Mouse (Mus musculus): Measurements from ENCODE around the gene Arhgap28.

Gene Arhgap28

GRCm38 (mm10) chr17:67935556-67935955 is 68.4 kb downstream of the Arhgap28 start:
- DNase-seq (ENCODE audit: low spot score) = no peak

GRCm38 (mm10) chr17:67931396-67931795 is 72.5 kb downstream of the Arhgap28 start:
- no peak for DNase-seq (ENCODE audit: low spot score)

- no peak for DNase-seq (ENCODE audit: low spot score)
These were observed 73.0 kb downstream of the Arhgap28 start for GRCm38 (mm10) chr17:67930957-67931356.

- DNase-seq (ENCODE audit: low spot score) = no peak
These were observed 73.5 kb downstream of the Arhgap28 start for GRCm38 (mm10) chr17:67930467-67930866.

- DNase-seq (ENCODE audit: low spot score) = no peak
These were observed 75.6 kb downstream of the Arhgap28 start for GRCm38 (mm10) chr17:67928280-67928679.

GRCm38 (mm10) chr17:67927864-67928263 is 76.1 kb downstream of the Arhgap28 start:
- no peak for DNase-seq (ENCODE audit: low spot score)

GRCm38 (mm10) chr17:67919959-67920358 is 84.0 kb downstream of the Arhgap28 start:
- no peak for DNase-seq (ENCODE audit: low spot score)

GRCm38 (mm10) chr17:67918201-67918600 is 85.7 kb downstream of the Arhgap28 start:
- no peak for DNase-seq (ENCODE audit: low spot score)

- DNase-seq (ENCODE audit: low spot score) = no peak
These were observed 87.0 kb downstream of the Arhgap28 start for GRCm38 (mm10) chr17:67916901-67917300.

GRCm38 (mm10) chr17:67912640-67913039 is 91.3 kb downstream of the Arhgap28 start:
- peak; percentile 48 for DNase-seq (ENCODE audit: low spot score)

GRCm38 (mm10) chr17:67912051-67912450 is 91.9 kb downstream of the Arhgap28 start:
- no peak for DNase-seq (ENCODE audit: low spot score)

GRCm38 (mm10) chr17:67908537-67908936 is 95.4 kb downstream of the Arhgap28 start:
- no peak for DNase-seq (ENCODE audit: low spot score)

- DNase-seq (ENCODE audit: low spot score) = no peak
These were observed 95.8 kb downstream of the Arhgap28 start for GRCm38 (mm10) chr17:67908137-67908536.

- no peak for DNase-seq (ENCODE audit: low spot score)
These were observed 96.3 kb downstream of the Arhgap28 start for GRCm38 (mm10) chr17:67907532-67908054.

- no peak for DNase-seq (ENCODE audit: low spot score)
These were observed 97.7 kb downstream of the Arhgap28 start for GRCm38 (mm10) chr17:67906236-67906635.

GRCm38 (mm10) chr17:67904315-67904944 is 99.5 kb downstream of the Arhgap28 start:
- DNase-seq (ENCODE audit: low spot score) = no peak

- no peak for DNase-seq (ENCODE audit: low spot score)
These were observed 101.1 kb downstream of the Arhgap28 start for GRCm38 (mm10) chr17:67902847-67903246.

GRCm38 (mm10) chr17:67901161-67901560 is 102.8 kb downstream of the Arhgap28 start:
- no peak for DNase-seq (ENCODE audit: low spot score)

- DNase-seq (ENCODE audit: low spot score) = no peak
These were observed 104.5 kb downstream of the Arhgap28 start for GRCm38 (mm10) chr17:67899376-67899775.

- no peak for DNase-seq (ENCODE audit: low spot score)
These were observed 107.5 kb downstream of the Arhgap28 start for GRCm38 (mm10) chr17:67896413-67896812.

- no peak for DNase-seq (ENCODE audit: low spot score)
These were observed 114.2 kb downstream of the Arhgap28 start for GRCm38 (mm10) chr17:67889481-67890325.

- DNase-seq (ENCODE audit: low spot score) = no peak
These were observed 115.8 kb downstream of the Arhgap28 start for GRCm38 (mm10) chr17:67888081-67888480.

GRCm38 (mm10) chr17:67886326-67886725 is 117.6 kb downstream of the Arhgap28 start:
- no peak for DNase-seq (ENCODE audit: low spot score)

Data from urinary bladder, postnatal 14 days (tissue).